Mouse (Mus musculus) kidney, embryonic 14.5 days (tissue): ENCODE results near the gene Kcna5. TPM values are rescaled to one million over a fixed set of nuclear protein-coding genes. Genes with fewer than 3 reads are reported as not detected.

Source experiments
- ATAC-seq: fragments of 200-750 bp; cut with Nextera tagmentation; 2 replicates; pipeline ENCODE4 v1.8.0; 2017; ENCODE audit warnings: moderate number of reproducible peaks, mild to moderate bottlenecking, moderate TSS enrichment, moderate library complexity; ENCODE audit not compliant: low FRiP score, low TSS enrichment
- H3K27ac ChIP-seq: fragments of 300-500 bp; sonication (generic); 2 replicates; pipeline ENCODE4 v1.5.1; 2014; ENCODE audit warnings: low read depth, mild to moderate bottlenecking, low read length, moderate library complexity, mixed read lengths
- H3K27me3 ChIP-seq: fragments of 300-500 bp; sonication (generic); 2 replicates; pipeline ENCODE4 v1.6.1; 2014; ENCODE audit warnings: mild to moderate bottlenecking, low read length; ENCODE audit not compliant: control insufficient read depth, insufficient read depth
- H3K36me3 ChIP-seq: fragments of 300-500 bp; sonication (generic); 2 replicates; pipeline ENCODE4 v1.6.1; 2014; ENCODE audit warnings: low read length, mixed read lengths; ENCODE audit not compliant: control insufficient read depth, insufficient read depth
- H3K4me1 ChIP-seq: fragments of 300-500 bp; sonication (generic); 2 replicates; pipeline ENCODE4 v1.6.1; 2014; ENCODE audit warnings: low read length, mixed read lengths; ENCODE audit not compliant: control insufficient read depth, insufficient read depth
- H3K4me2 ChIP-seq: fragments of 300-500 bp; sonication (generic); replicated peaks from 2 replicates; pipeline ENCODE4 v1.6.1; 2014; ENCODE audit warnings: low read depth, mild to moderate bottlenecking, low read length
- H3K4me3 ChIP-seq: fragments of 300-500 bp; sonication (generic); 2 replicates; pipeline ENCODE4 v1.5.1; 2014; ENCODE audit warnings: mild to moderate bottlenecking, low read length
- H3K9ac ChIP-seq: fragments of 300-500 bp; sonication (generic); 2 replicates; pipeline ENCODE4 v1.6.1; 2014; ENCODE audit warnings: low read depth, mild to moderate bottlenecking, low read length, moderate library complexity
- H3K9me3 ChIP-seq: fragments of 300-500 bp; sonication (generic); 2 replicates; pipeline ENCODE4 v1.6.1; 2016; ENCODE audit warnings: low read length; ENCODE audit not compliant: control insufficient read depth
- WGBS: fragments of 180-500 bp; shearing (Covaris S2); extraction: QIAGEN DNeasy Blood & Tissue Kit; methylation state at CpG from one replicate; pipeline ENCODE4 v1.1.7; 2014; 5-methylcytosine and 5-hydroxymethylcytosine counted together
- polyA plus RNA-seq: library from polyadenylated mRNA; unstranded; fragments of >200 nt; fragmentation: Nextera tagmentation; extraction: Ambion mirVana; gene quantifications from 2 replicates; pipeline ENCODE4 v1.2.1, GENCODE M21; 2014

The Kcna5 gene
- polyA plus RNA-seq, 1 experiment from 2014 or later = 4.2 TPM

- Histone ChIP-seq H3K36me3 (no peaks in the 10 kb centered on the region), H3K27ac (no peak overlapping the region), H3K9ac (no peak overlapping the region), H3K4me2 (no peak overlapping the region), H3K4me1 (peaks cover 8% of the 10 kb centered on the region; the same call in 1 of the 2 replicates), H3K27me3 (no peaks in the 10 kb centered on the region), H3K4me3 (no peak overlapping the region), H3K9me3 (no peaks in the 10 kb centered on the region)
- WGBS = 30% methylated on average over 10 of the region's 10 CpGs
- no peak for ATAC-seq
These were observed 20.5 kb downstream of the Kcna5 start for GRCm38 (mm10) chr6:126514720-126515119.

- H3K9ac ChIP-seq = no peak overlapping the region
- no peak overlapping the region for H3K27ac ChIP-seq
- no peaks in the 10 kb centered on the region for H3K36me3 ChIP-seq
- no peak overlapping the region for H3K4me2 ChIP-seq
- WGBS = 72% methylated on average over 3 of the region's 3 CpGs
- H3K4me3 ChIP-seq = no peak overlapping the region
- H3K27me3 ChIP-seq = no peaks in the 10 kb centered on the region
- peaks cover 8% of the 10 kb centered on the region; the same call in 1 of the 2 replicates for H3K4me1 ChIP-seq
- H3K9me3 ChIP-seq = no peaks in the 10 kb centered on the region
- ATAC-seq = no peak
These were observed 21.4 kb downstream of the Kcna5 start for GRCm38 (mm10) chr6:126513714-126514248.

GRCm38 (mm10) chr6:126513154-126513553 lies 22.1 kb downstream of the Kcna5 start:
- no peak overlapping the region for H3K9ac ChIP-seq
- no peak for ATAC-seq
- H3K27me3 ChIP-seq = no peaks in the 10 kb centered on the region
- H3K4me3 ChIP-seq = no peak overlapping the region
- H3K4me1 ChIP-seq = peaks cover 8% of the 10 kb centered on the region; the same call in 1 of the 2 replicates
- H3K4me2 ChIP-seq = no peak overlapping the region
- no peaks in the 10 kb centered on the region for H3K9me3 ChIP-seq
- no peaks in the 10 kb centered on the region for H3K36me3 ChIP-seq
- WGBS = 85% methylated on average over 3 of the region's 3 CpGs
- H3K27ac ChIP-seq = no peak overlapping the region

- ATAC-seq = no peak
- Histone ChIP-seq H3K4me3 (no peak overlapping the region), H3K27me3 (no peaks in the 10 kb centered on the region), H3K9ac (no peak overlapping the region), H3K36me3 (no peaks in the 10 kb centered on the region), H3K4me1 (no peaks in the 10 kb centered on the region), H3K9me3 (no peaks in the 10 kb centered on the region), H3K27ac (no peak overlapping the region), H3K4me2 (no peak overlapping the region)
- 41% methylated on average over 6 of the region's 6 CpGs for WGBS
These were observed 26.5 kb downstream of the Kcna5 start for GRCm38 (mm10) chr6:126508671-126509070.

- Histone ChIP-seq H3K36me3 (no peaks in the 10 kb centered on the region), H3K27me3 (no peaks in the 10 kb centered on the region), H3K4me3 (no peak overlapping the region), H3K27ac (no peak overlapping the region), H3K9ac (no peak overlapping the region), H3K4me2 (no peak overlapping the region), H3K4me1 (no peaks in the 10 kb centered on the region), H3K9me3 (0 out of 2 replicates have a peak, but pooled peaks cover 3% of the 10 kb centered on the region)
- WGBS = 80% methylated on average over 8 of the region's 8 CpGs
- no peak for ATAC-seq
These were observed 31.3 kb downstream of the Kcna5 start for GRCm38 (mm10) chr6:126503920-126504319.

- no peak overlapping the region for H3K27ac ChIP-seq
- no peak overlapping the region for H3K9ac ChIP-seq
- H3K36me3 ChIP-seq = no peaks in the 10 kb centered on the region
- no peaks in the 10 kb centered on the region for H3K4me1 ChIP-seq
- no peak overlapping the region for H3K4me2 ChIP-seq
- 26% methylated on average over 9 of the region's 9 CpGs for WGBS
- no peaks in the 10 kb centered on the region for H3K27me3 ChIP-seq
- no peak overlapping the region for H3K4me3 ChIP-seq
- H3K9me3 ChIP-seq = 0 out of 2 replicates have a peak, but pooled peaks cover 3% of the 10 kb centered on the region
- ATAC-seq = no peak
These were observed 32.4 kb downstream of the Kcna5 start for GRCm38 (mm10) chr6:126502691-126503301.

GRCm38 (mm10) chr6:126500985-126501384 lies 34.2 kb downstream of the Kcna5 start:
- Histone ChIP-seq H3K9ac (no peak overlapping the region), H3K4me1 (no peaks in the 10 kb centered on the region), H3K4me3 (no peak overlapping the region), H3K27me3 (no peaks in the 10 kb centered on the region), H3K36me3 (no peaks in the 10 kb centered on the region), H3K9me3 (0 out of 2 replicates have a peak, but pooled peaks cover 3% of the 10 kb centered on the region), H3K4me2 (no peak overlapping the region), H3K27ac (no peak overlapping the region)
- 92% methylated on average over 6 of the region's 6 CpGs for whole genome bisulfite sequencing
- ATAC-seq = no peak

GRCm38 (mm10) chr6:126500088-126500487 lies 35.1 kb downstream of the Kcna5 start:
- 17% methylated on average over 8 of the region's 8 CpGs for WGBS
- no peaks in the 10 kb centered on the region for H3K36me3 ChIP-seq
- H3K27me3 ChIP-seq = no peaks in the 10 kb centered on the region
- H3K4me3 ChIP-seq = no peak overlapping the region
- H3K4me1 ChIP-seq = no peaks in the 10 kb centered on the region
- peak; percentile 72; the same call in 1 of the 2 replicates for ATAC-seq
- no peak overlapping the region for H3K4me2 ChIP-seq
- H3K27ac ChIP-seq = no peak overlapping the region
- 0 out of 2 replicates have a peak, but pooled peaks cover 3% of the 10 kb centered on the region for H3K9me3 ChIP-seq
- no peak overlapping the region for H3K9ac ChIP-seq

- 60% methylated on average over 5 of the region's 5 CpGs for WGBS
These were observed 37.3 kb downstream of the Kcna5 start for GRCm38 (mm10) chr6:126497878-126498277.

More at GRCm38 (mm10) chr6:126497878-126498277, 37.3 kb downstream of the Kcna5 start:
- no peaks in the 10 kb centered on the region for H3K36me3 ChIP-seq
- no peak overlapping the region for H3K4me3 ChIP-seq
- no peaks in the 10 kb centered on the region for H3K27me3 ChIP-seq
- no peak overlapping the region for H3K9ac ChIP-seq
- H3K9me3 ChIP-seq = 0 out of 2 replicates have a peak, but pooled peaks cover 3% of the 10 kb centered on the region
- no peak overlapping the region for H3K27ac ChIP-seq
- ATAC-seq = no peak
- no peak overlapping the region for H3K4me2 ChIP-seq
- no peaks in the 10 kb centered on the region for H3K4me1 ChIP-seq
